Mouse (Mus musculus): ENCODE data around the gene Hand1. TPM values are rescaled to one million over a fixed set of nuclear protein-coding genes. Genes with fewer than 3 reads are reported as not detected.
"Not testable (repeated sequence)": the region's sequence is repeated elsewhere in the genome, so short reads cannot be mapped to it uniquely, and the experiment has no call there.

The Hand1 gene
- polyA plus RNA-seq, 1 experiment from 2014 or later, result not detected

DNA sequence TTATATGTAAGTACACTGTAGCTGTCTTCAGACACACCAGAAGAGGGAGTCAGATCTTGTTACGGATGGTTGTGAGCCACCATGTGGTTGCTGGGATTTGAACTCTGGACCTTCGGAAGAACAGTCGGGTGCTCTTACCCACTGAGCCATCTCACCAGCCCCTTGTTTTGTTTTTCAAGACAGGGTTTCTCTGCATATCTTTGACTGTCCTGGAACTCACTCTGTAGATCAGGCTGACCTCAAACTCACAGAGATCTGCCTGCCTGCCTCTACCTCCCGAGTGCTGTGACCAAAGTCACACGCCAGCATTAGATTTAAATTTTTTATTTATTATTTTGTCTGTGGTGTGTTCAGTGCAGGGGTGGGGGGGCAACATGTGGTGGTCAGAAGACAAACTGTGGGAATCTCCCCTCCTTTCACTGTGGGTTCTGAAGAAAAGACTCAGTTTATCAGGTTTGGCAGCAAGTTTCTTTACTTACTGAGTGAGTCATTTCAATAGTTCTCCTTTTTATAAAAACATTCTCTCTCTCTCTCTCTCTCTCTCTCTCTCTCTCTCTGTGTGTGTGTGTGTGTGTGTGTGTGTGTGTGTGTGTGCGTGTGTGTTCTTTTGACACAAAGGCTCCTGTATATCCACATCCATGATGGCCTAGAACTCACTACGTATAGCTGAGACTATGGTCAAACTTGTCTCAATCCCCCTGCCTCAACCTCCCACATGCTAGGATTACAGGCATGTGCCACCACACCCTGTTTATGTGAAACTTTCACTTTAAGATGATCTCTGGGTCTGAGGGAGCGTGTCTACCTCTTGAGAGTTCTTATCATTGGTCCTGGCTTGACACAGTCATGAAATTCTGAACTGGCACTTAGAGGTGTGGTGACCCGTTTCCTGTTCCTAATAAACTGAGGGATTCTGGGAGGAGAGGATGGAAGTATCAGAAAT, 14.1 kb upstream of the Hand1 start:
- peaks cover 47% of the 10 kb centered on the region for H3K27me3 ChIP-seq
- not testable (repeated sequence) for H3K4me2 ChIP-seq; H3K9ac ChIP-seq; H3K4me3 ChIP-seq; ATAC-seq (ENCODE audit: low FRiP score); H3K9me3 ChIP-seq; H3K36me3 ChIP-seq; H3K27ac ChIP-seq; H3K4me1 ChIP-seq (replicated peaks)
- WGBS, result 89% methylated on average over 7 of the region's 9 CpGs

- Histone ChIP-seq H3K4me1 (replicated peaks) (peaks cover 18% of the 10 kb centered on the region), H3K27me3 (peaks cover 75% of the 10 kb centered on the region)
- WGBS, result 32% methylated on average over 7 of the region's 7 CpGs
Measured at GRCm38 (mm10) chr11:57841391-57841790, 8.8 kb upstream of the Hand1 start.

GRCm38 (mm10) chr11:57840986-57841385, 8.4 kb upstream of the Hand1 start:
- Histone ChIP-seq H3K4me2 (no peak overlapping the region), H3K36me3 (no peaks in the 10 kb centered on the region), H3K27ac (no peak overlapping the region), H3K9ac (no peak overlapping the region), H3K4me1 (replicated peaks) (peaks cover 18% of the 10 kb centered on the region), H3K9me3 (no peaks in the 10 kb centered on the region), H3K27me3 (peaks cover 79% of the 10 kb centered on the region), H3K4me3 (no peak overlapping the region)
- WGBS, result 14% methylated on average over 10 of the region's 10 CpGs
- ATAC-seq (ENCODE audit: low FRiP score), result no peak

More at GRCm38 (mm10) chr11:57841391-57841790, 8.8 kb upstream of the Hand1 start:
- no peak overlapping the region for H3K27ac ChIP-seq
- no peaks in the 10 kb centered on the region for H3K9me3 ChIP-seq
- no peak for ATAC-seq (ENCODE audit: low FRiP score)
- H3K36me3 ChIP-seq, result no peaks in the 10 kb centered on the region
- no peak overlapping the region for H3K9ac ChIP-seq
- H3K4me2 ChIP-seq, result no peak overlapping the region
- H3K4me3 ChIP-seq, result no peak overlapping the region

DNA sequence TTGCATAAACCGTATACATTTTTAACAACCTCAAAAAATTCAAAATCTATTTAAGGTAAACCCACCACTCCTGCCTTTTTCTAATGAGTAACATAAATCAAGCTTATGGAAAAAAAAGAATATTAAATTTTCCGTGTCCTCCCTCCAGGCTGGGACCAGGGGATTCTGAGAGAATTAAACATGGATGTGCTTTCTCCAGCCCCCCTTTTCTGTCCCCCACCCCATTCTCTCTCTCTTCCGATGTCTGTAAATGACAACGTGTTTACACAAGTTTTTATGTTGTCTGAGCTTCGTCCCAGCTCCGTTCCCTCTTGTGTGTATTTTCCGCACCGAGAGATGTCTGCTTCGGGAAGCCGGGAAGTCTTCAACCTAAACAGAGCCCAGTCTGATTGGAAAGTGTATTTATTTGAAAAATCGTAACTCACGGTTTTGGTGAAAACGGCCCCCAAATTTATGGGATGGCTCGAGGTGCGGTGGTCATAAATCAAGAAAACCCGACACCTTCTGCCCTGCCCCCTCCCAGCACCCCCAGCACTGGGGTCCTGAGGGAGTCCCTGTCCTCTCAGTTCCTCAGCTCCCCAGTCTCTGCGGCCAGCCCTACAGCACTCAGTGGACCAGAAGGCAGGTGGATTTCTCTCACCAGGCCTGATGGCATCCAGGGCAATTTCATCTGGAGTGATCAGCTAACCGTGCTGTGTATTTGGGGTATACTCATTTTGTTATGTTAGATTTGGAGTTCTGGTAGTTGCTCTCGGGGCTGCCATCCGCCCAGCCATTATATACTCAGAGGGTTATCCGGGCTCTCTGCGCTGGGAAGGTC, 5.5 kb upstream of the Hand1 start:
- Histone ChIP-seq H3K27ac (no peak overlapping the region), H3K4me2 (no peak overlapping the region), H3K9ac (no peak overlapping the region), H3K4me3 (no peak overlapping the region), H3K9me3 (no peaks in the 10 kb centered on the region), H3K4me1 (replicated peaks) (peaks cover 23% of the 10 kb centered on the region), H3K36me3 (no peaks in the 10 kb centered on the region), H3K27me3 (peaks cover 97% of the 10 kb centered on the region)
- no peak for ATAC-seq (ENCODE audit: low FRiP score)
- WGBS, result 4% methylated on average over 22 of the region's 22 CpGs

DNA sequence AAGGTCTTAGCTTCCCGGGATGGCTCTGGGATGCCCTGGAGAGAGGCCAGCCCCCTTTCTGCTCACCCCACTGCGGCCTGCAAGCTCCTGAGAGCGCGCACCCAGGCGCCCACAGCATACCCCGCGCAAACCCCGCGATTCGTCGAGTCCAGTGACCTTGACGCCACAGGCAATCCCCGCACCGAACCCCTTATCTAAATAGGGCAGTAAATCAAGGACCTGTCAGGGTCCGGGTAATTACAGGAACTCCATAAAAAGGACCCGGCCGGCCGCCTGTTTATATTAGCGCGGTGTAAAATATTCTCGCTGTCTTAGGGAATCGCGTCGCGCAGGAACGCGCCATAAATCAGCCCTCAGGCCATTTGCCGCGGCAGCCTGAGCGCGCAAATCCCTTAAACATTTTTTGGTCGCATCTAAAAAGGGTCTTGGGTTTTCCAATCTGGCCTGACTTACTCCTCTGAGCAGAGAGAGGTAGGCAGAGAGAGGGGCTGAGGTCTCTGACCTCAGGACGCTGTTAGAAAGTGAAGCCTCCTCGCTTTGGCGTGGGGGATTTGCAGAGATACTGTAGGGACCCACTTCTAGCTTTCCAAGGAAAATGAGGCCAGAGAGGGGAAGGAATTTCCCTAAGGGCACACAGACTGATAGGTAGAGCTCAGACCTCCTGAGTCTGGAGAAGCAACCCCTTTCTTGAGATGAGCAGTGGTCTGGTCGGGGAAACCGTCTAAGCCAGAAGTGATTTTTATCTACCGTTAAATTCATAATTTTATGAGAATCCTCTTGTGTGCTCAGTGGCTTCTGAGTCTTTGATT, 4.5 kb upstream of the Hand1 start:
- Histone ChIP-seq H3K4me3 (no peak overlapping the region), H3K27me3 (peaks cover 97% of the 10 kb centered on the region), H3K4me2 (no peak overlapping the region), H3K4me1 (replicated peaks) (peaks cover 23% of the 10 kb centered on the region), H3K36me3 (no peaks in the 10 kb centered on the region), H3K27ac (no peak overlapping the region), H3K9ac (no peak overlapping the region), H3K9me3 (no peaks in the 10 kb centered on the region)
- no peak for ATAC-seq (ENCODE audit: low FRiP score)
- 1% methylated on average over 38 of the region's 38 CpGs for WGBS

DNA sequence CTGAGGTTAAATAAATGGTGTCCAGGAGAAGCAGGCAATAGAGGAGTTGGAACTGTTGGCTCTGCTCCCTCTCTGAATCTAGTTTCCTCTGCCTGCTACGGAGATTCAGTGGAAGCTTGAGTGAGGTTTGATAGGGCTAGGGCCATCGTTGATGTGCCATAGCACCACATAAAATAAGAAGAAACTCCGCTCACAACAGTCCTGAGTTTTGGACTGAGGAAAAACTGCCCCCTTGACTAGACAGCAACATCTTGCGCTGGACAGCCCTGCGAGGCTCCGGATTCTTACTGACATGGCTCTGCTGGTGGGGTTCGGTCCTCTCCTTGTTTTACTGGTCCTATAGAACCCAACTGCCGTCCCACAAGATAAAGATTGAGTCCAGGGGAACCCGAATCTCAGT, 3.8 kb upstream of the Hand1 start:
- WGBS, result 5% methylated on average over 9 of the region's 9 CpGs
- Histone ChIP-seq H3K27me3 (peaks cover 97% of the 10 kb centered on the region), H3K36me3 (no peaks in the 10 kb centered on the region), H3K4me1 (replicated peaks) (peaks cover 21% of the 10 kb centered on the region), H3K9me3 (no peaks in the 10 kb centered on the region), H3K4me2 (no peak overlapping the region), H3K4me3 (no peak overlapping the region), H3K27ac (no peak overlapping the region), H3K9ac (no peak overlapping the region)
- ATAC-seq (ENCODE audit: low FRiP score), result no peak

GRCm38 (mm10) chr11:57835931-57836330, 3.3 kb upstream of the Hand1 start:
- WGBS, result 11% methylated on average over 3 of the region's 3 CpGs
- ATAC-seq (ENCODE audit: low FRiP score), result no peak
- Histone ChIP-seq H3K9me3 (no peaks in the 10 kb centered on the region), H3K27ac (no peak overlapping the region), H3K36me3 (no peaks in the 10 kb centered on the region), H3K4me2 (no peak overlapping the region), H3K27me3 (peaks cover 97% of the 10 kb centered on the region), H3K9ac (no peak overlapping the region), H3K4me3 (no peak overlapping the region), H3K4me1 (replicated peaks) (peaks cover 16% of the 10 kb centered on the region)

DNA sequence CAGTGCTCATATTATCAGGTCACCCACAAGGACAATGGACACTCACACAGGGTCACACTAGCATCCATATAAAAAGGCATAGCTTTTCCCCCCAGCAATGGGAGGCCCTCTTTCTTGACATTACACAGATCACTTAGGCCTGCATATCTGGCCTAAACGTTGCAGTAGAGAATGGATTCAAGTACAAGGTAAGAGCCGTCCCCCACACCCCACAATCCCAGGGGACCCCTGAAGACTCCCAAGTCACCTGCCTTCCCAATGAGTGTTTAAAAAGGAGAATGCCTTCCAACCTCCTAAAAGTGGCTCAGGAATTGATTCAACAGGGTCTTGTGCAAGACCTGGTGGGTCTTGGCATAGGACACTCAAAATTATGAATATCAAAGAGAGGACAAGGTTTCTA, 2.7 kb upstream of the Hand1 start:
- no peak overlapping the region for H3K9ac ChIP-seq
- WGBS, result 20% methylated on average over 2 of the region's 2 CpGs
- H3K9me3 ChIP-seq, result no peaks in the 10 kb centered on the region
- H3K36me3 ChIP-seq, result no peaks in the 10 kb centered on the region
- ATAC-seq (ENCODE audit: low FRiP score), result no peak
- peaks cover 97% of the 10 kb centered on the region for H3K27me3 ChIP-seq
- no peak overlapping the region for H3K4me3 ChIP-seq
- H3K4me1 ChIP-seq (replicated peaks), result peaks cover 14% of the 10 kb centered on the region
- no peak overlapping the region for H3K4me2 ChIP-seq
- no peak overlapping the region for H3K27ac ChIP-seq

DNA sequence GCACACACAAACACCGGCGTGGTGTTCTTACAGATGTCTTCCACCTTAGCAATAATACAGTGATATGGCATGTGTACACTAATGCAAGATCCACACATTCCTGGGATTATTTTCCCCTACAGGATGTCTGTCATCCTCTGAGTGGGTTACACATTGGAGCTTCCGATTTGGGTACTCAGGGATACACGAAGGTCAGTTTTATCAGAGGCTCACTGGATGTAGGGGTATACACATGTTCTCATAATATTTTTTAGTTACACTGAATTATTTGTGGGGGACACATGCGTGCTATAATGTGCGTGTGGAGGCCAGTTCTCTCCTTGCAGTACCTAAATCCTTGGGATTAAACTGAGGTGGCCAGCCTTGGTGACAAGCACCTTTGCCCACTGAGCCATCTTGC, 1.4 kb upstream of the Hand1 start:
- no peaks in the 10 kb centered on the region for H3K36me3 ChIP-seq
- H3K27ac ChIP-seq, result no peak overlapping the region
- no peak overlapping the region for H3K4me3 ChIP-seq
- H3K9ac ChIP-seq, result no peak overlapping the region
- H3K4me2 ChIP-seq, result no peak overlapping the region
- no peak for ATAC-seq (ENCODE audit: low FRiP score)
- H3K4me1 ChIP-seq (replicated peaks), result peaks cover 19% of the 10 kb centered on the region
- no peaks in the 10 kb centered on the region for H3K9me3 ChIP-seq
- WGBS, result 6% methylated on average over 6 of the region's 6 CpGs
- H3K27me3 ChIP-seq, result peaks cover 97% of the 10 kb centered on the region

GRCm38 (mm10) chr11:57833296-57833977, 819 bp upstream of the Hand1 start:
- WGBS, result 1% methylated on average over 30 of the region's 30 CpGs
- Histone ChIP-seq H3K27ac (no peak overlapping the region), H3K4me2 (no peak overlapping the region), H3K36me3 (no peaks in the 10 kb centered on the region), H3K9me3 (no peaks in the 10 kb centered on the region), H3K4me3 (no peak overlapping the region), H3K4me1 (replicated peaks) (peaks cover 21% of the 10 kb centered on the region), H3K27me3 (peaks cover 97% of the 10 kb centered on the region), H3K9ac (no peak overlapping the region)
- ATAC-seq (ENCODE audit: low FRiP score), result no peak

DNA sequence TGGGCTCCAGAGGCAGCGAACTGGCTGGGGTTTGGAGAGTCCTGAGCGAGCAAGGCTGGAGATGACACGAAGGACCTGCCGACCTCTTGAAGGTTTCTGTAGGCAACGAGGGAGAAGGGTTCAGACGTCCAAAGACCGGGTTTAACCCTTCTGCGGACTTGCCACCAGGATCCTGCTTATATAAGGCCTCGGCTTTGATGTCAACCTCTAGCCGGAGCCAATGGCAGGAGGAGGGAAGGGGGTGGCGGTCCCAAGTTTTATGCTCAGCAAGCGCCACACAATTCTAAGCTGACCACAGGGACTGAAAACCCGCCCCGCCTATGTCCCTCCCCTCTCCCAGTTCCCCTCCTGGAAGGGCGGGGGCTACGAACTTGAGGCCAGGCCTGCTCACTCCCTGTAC, 757 bp downstream of the Hand1 start:
- Histone ChIP-seq H3K9me3 (no peaks in the 10 kb centered on the region), H3K4me2 (no peak overlapping the region), H3K4me3 (no peak overlapping the region), H3K9ac (no peak overlapping the region), H3K4me1 (replicated peaks) (peaks cover 23% of the 10 kb centered on the region), H3K36me3 (no peaks in the 10 kb centered on the region), H3K27ac (no peak overlapping the region), H3K27me3 (peaks cover 99% of the 10 kb centered on the region)
- no peak for ATAC-seq (ENCODE audit: low FRiP score)
- WGBS, result 1% methylated on average over 14 of the region's 16 CpGs

Measured in hindbrain, embryonic 13.5 days (tissue).